Mouse (Mus musculus) CD4-positive, CD25-positive, alpha-beta regulatory T cell, adult 9 weeks (primary cell): ENCODE results near the gene 1700123K08Rik. TPM values are rescaled to one million over a fixed set of nuclear protein-coding genes. Genes with fewer than 3 reads are reported as not detected.

Experiments used
- polyA plus RNA-seq: library from polyadenylated mRNA; unstranded; fragments of 100-300 nt; shearing (Covaris generic); gene quantifications from one replicate; pipeline ENCODE4 v1.2.1, GENCODE M21; 2017

Gene 1700123K08Rik
- not detected for polyA plus RNA-seq

GRCm38 (mm10) chr5:138564612-138565011 lies at the start of gene 1700123K08Rik:
1700123K08Rik (minus strand) TSS chr5:138564712.

Other genes with a start within 250 kb of the 1700123K08Rik start
- 15.3 TPM for gene Pvrig, start 222.8 kb downstream of the 1700123K08Rik start, polyA plus RNA-seq
- gene Zfp157, start 123.2 kb downstream of the 1700123K08Rik start, polyA plus RNA-seq, result 30.2 TPM
- 80.1 TPM for gene Zfp68, start 55.0 kb upstream of the 1700123K08Rik start, polyA plus RNA-seq
- 8.5 TPM for gene A430033K04Rik, start 58.1 kb upstream of the 1700123K08Rik start, polyA plus RNA-seq
- gene Fam20c, start 189.8 kb upstream of the 1700123K08Rik start, polyA plus RNA-seq, result 0.20 TPM